Comparison of ENCODE assay signal across 9 mouse cellular contexts in genomic region chr13:82092186-82092585, GRCm38 (mm10).
DNase-seq lines count a peak whose midpoint lies in the region; ATAC-seq and TF ChIP-seq lines count a peak whose summit lies in the region.
"Had no signal": no experiment of that assay in that cellular context is flagged by ENCODE, and none has a peak within 500 bp of the region (broad histone marks: within the 10 kb centered on the region; RNA-seq: fewer than 3 reads in every experiment).

No protein-coding gene starts in this region.

- WGBS in kidney, adult 2 months = 80% methylated on average over 5 of the region's 5 CpGs
- WGBS in neural tube, embryonic 15.5 days = 85% methylated on average over 5 of the region's 5 CpGs

- intact Hi-C loops in left cerebral cortex, postnatal 10 days (cut with DNase I) = no loop called here

- no peaks in the 10 kb centered on the region for H3K9me3 ChIP-seq in neural tube, embryonic 15.5 days (replicated peaks)
- H3K9me3 ChIP-seq: embryonic facial prominence, embryonic 15.5 days had no signal

- no peak overlapping the region for H3K4me3 ChIP-seq in kidney, adult 2 months (ENCODE audit: insufficient read depth, low read depth, low read length)
- no peak overlapping the region for H3K4me3 ChIP-seq in neural tube, embryonic 15.5 days (replicated peaks)
- H3K4me3 ChIP-seq: embryonic facial prominence, embryonic 15.5 days had no signal

- no peak for TF ChIP-seq POLR2A in kidney, adult 2 months (IDR thresholded peaks at IDR 0.05; ENCODE audit: low read depth, low read length)

- peak; percentile 46 for TF ChIP-seq CTCF in kidney, adult 2 months (conservative IDR thresholded peaks at IDR 0.05; ENCODE audit: insufficient read depth, insufficient read length, low read depth, low read length)

- no peak overlapping the region for H3K27ac ChIP-seq in kidney, adult 2 months (ENCODE audit: insufficient read depth, low read depth, low read length)
- no peak overlapping the region for H3K27ac ChIP-seq in neural tube, embryonic 15.5 days (replicated peaks)
- H3K27ac ChIP-seq: embryonic facial prominence, embryonic 15.5 days had no signal

- ATAC-seq in neural tube, embryonic 15.5 days (ENCODE audit: low FRiP score) = no peak

- peak; percentile 38 to 79 for DNase-seq in adrenal gland, adult (ENCODE audit: inconsistent age in 2 of 2, low spot score in 1 of 2)
- no peak for DNase-seq in adrenal gland, adult 8-10 months
- peak; percentile 5 for DNase-seq in left cerebral cortex, adult 11 months (ENCODE audit: low spot score)
- DNase-seq in left cerebral cortex, postnatal 10 days (ENCODE audit: extremely low spot score in 1 of 2, low spot score in 2 of 2) = no peak
- peak; percentile 66 for DNase-seq in R1 (ENCODE audit: low read depth, low spot score)
- peak; percentile 35 for DNase-seq in kidney, adult 2 months
- peak; percentile 40 for DNase-seq in retina, embryonic 14.5 days (ENCODE audit: low spot score)

- H3K27me3 ChIP-seq in kidney, adult 2 months (replicated peaks; ENCODE audit: control insufficient read depth, insufficient read depth, low read length) = no peaks in the 10 kb centered on the region
- H3K27me3 ChIP-seq in neural tube, embryonic 15.5 days (replicated peaks) = no peaks in the 10 kb centered on the region
- H3K27me3 ChIP-seq: embryonic facial prominence, embryonic 15.5 days had no signal

- H3K4me2 ChIP-seq in neural tube, embryonic 15.5 days = no peak overlapping the region
- H3K4me2 ChIP-seq: embryonic facial prominence, embryonic 15.5 days had no signal

- H3K36me3 ChIP-seq in kidney, adult 2 months (ENCODE audit: control insufficient read depth, insufficient read depth, low read length) = no peaks in the 10 kb centered on the region
- no peaks in the 10 kb centered on the region for H3K36me3 ChIP-seq in neural tube, embryonic 15.5 days
- H3K36me3 ChIP-seq: embryonic facial prominence, embryonic 15.5 days had no signal

- no peak overlapping the region for H3K9ac ChIP-seq in neural tube, embryonic 15.5 days (replicated peaks)
- H3K9ac ChIP-seq: embryonic facial prominence, embryonic 15.5 days had no signal

- H3K4me1 ChIP-seq in kidney, adult 2 months (ENCODE audit: control insufficient read depth, insufficient read depth, low read length) = no peaks in the 10 kb centered on the region
- no peaks in the 10 kb centered on the region for H3K4me1 ChIP-seq in neural tube, embryonic 15.5 days
- H3K4me1 ChIP-seq: embryonic facial prominence, embryonic 15.5 days had no signal

Comparison
In these comparisons a context has a peak if more than half of its experiments do, and no peak if none do; other contexts are left out.
1. DNase-seq: peak in adrenal gland, adult (2 of 2), left cerebral cortex, adult 11 months (single experiment), R1 (single experiment), kidney, adult 2 months (single experiment) and retina, embryonic 14.5 days (single experiment); none in adrenal gland, adult 8-10 months (single experiment) and left cerebral cortex, postnatal 10 days (0 of 2).